Mouse (Mus musculus): Measurements from ENCODE around the gene Gm4553.
"Not testable (repeated sequence)": the region's sequence is repeated elsewhere in the genome, so short reads cannot be mapped to it uniquely, and the experiment has no call there.

Gm4553 gene

GRCm38 (mm10) chr7:142165639-142166038 is at the start of gene Gm4553:
Gene Gm4553, minus strand, starts transcription at chr7:142165739.
- DNase-seq = not testable (repeated sequence)

- DNase-seq = not testable (repeated sequence)
These were observed 46.6 kb upstream of the Gm4553 start for GRCm38 (mm10) chr7:142212136-142212535.

- DNase-seq = no peak
These were observed 46.0 kb upstream of the Gm4553 start, which contains the start of gene Gm7579 for GRCm38 (mm10) chr7:142211559-142211958. Gene Gm7579, plus strand, starts transcription at chr7:142211859.

- DNase-seq = not testable (repeated sequence)
These were observed 41.4 kb upstream of the Gm4553 start for GRCm38 (mm10) chr7:142206891-142207290.

- DNase-seq = no peak
These were observed 39.9 kb upstream of the Gm4553 start for GRCm38 (mm10) chr7:142205488-142205887.

- no peak for DNase-seq
These were observed 35.5 kb upstream of the Gm4553 start, which contains the start of gene Krtap5-3 for GRCm38 (mm10) chr7:142201064-142201463. Gene Krtap5-3, plus strand, starts transcription at chr7:142201364.

- DNase-seq = no peak
These were observed 33.2 kb upstream of the Gm4553 start for GRCm38 (mm10) chr7:142198748-142199147.

- DNase-seq = no peak
These were observed 24.8 kb upstream of the Gm4553 start, which contains the start of gene Gm10153 for GRCm38 (mm10) chr7:142190289-142190688. Gene Gm10153, minus strand, starts transcription at chr7:142190389.

GRCm38 (mm10) chr7:142188156-142188555 is 22.6 kb upstream of the Gm4553 start:
- DNase-seq = no peak

GRCm38 (mm10) chr7:142181021-142181420 is 15.5 kb upstream of the Gm4553 start:
- no peak for DNase-seq

GRCm38 (mm10) chr7:142178685-142179084 is 13.1 kb upstream of the Gm4553 start:
- no peak for DNase-seq

GRCm38 (mm10) chr7:142175905-142176304 is 10.4 kb upstream of the Gm4553 start, which contains the start of gene Krtap5-2:
Gene Krtap5-2, minus strand, starts transcription at chr7:142176005.
- not testable (repeated sequence) for DNase-seq

GRCm38 (mm10) chr7:142169836-142170235 is 4.3 kb upstream of the Gm4553 start:
- no peak for DNase-seq

- DNase-seq = no peak
These were observed 6.2 kb downstream of the Gm4553 start for GRCm38 (mm10) chr7:142159366-142159765.

GRCm38 (mm10) chr7:142157013-142157412 is 8.5 kb downstream of the Gm4553 start, which contains the start of gene Gm29735:
Gene Gm29735, minus strand, starts transcription at chr7:142157113.
- not testable (repeated sequence) for DNase-seq

- no peak for DNase-seq
These were observed 10.2 kb downstream of the Gm4553 start for GRCm38 (mm10) chr7:142155308-142155707.

GRCm38 (mm10) chr7:142152191-142152590 is 13.3 kb downstream of the Gm4553 start:
- DNase-seq = no peak

- DNase-seq = no peak
These were observed 16.9 kb downstream of the Gm4553 start for GRCm38 (mm10) chr7:142148633-142149032.

- DNase-seq = no peak
These were observed 19.5 kb downstream of the Gm4553 start for GRCm38 (mm10) chr7:142146033-142146432.

- no peak for DNase-seq
These were observed 20.1 kb downstream of the Gm4553 start for GRCm38 (mm10) chr7:142145413-142145940.

GRCm38 (mm10) chr7:142144507-142144906 is 21.0 kb downstream of the Gm4553 start, which contains the start of gene Gm45337:
Gene Gm45337, minus strand, starts transcription at chr7:142144607.
- no peak for DNase-seq

GRCm38 (mm10) chr7:142143506-142144010 is 22.0 kb downstream of the Gm4553 start:
- DNase-seq = not testable (repeated sequence)

- DNase-seq = no peak
These were observed 24.8 kb downstream of the Gm4553 start for GRCm38 (mm10) chr7:142140696-142141095.

- not testable (repeated sequence) for DNase-seq
These were observed 29.6 kb downstream of the Gm4553 start, which contains the start of gene Gm39115 for GRCm38 (mm10) chr7:142135934-142136333. Gene Gm39115, minus strand, starts transcription at chr7:142136034.

All from thymus, adult 18-20 months (tissue).